Mouse (Mus musculus): Measurements from ENCODE around the gene Gm8453.
"Not testable (repeated sequence)": the region's sequence is repeated elsewhere in the genome, so short reads cannot be mapped to it uniquely, and the experiment has no call there.

Gene Gm8453

GRCm38 (mm10) chr7:22229384-22229783 is at the start of gene Gm8453:
Gene Gm8453, minus strand, starts transcription at chr7:22229484.
- not testable (repeated sequence) for DNase-seq

GRCm38 (mm10) chr7:22201164-22201563 is 28.1 kb downstream of the Gm8453 start, which contains the start of gene Gm8653:
Gene Gm8653, minus strand, starts transcription at chr7:22201264.
- not testable (repeated sequence) for DNase-seq

DNA sequence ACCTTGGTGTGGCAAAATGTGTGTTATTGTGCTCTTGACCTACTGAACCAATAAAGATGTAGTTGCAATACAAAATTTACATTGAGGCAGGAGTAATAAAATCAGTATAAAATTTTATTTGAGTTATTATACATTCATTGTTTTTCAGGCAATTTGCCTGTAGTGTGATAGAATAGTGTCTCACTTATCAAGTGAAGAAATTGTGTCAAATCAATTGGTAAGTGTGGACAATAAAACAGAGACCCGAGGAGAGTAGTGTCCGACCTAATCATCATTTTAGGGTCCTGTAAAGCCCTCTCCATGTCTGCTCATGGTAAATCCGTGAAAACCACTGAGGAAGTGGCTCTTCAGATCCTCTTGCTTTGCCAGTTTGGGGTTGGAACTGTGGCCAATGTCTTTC is 40.2 kb downstream of the Gm8453 start, which contains the start of gene Vmn1r143:
Gene Vmn1r143, plus strand, starts transcription at position 301 of the 400 bp plus-strand sequence.
- DNase-seq: not testable (repeated sequence)

Data from spleen, adult 18-20 months (tissue).